Mouse (Mus musculus) liver, embryonic 14.5 days (tissue): ENCODE measurements around the gene Gdap1l1. TPM values are rescaled to one million over a fixed set of nuclear protein-coding genes. Genes with fewer than 3 reads are reported as not detected.

ENCODE experiments used
- ATAC-seq: fragments of 200-750 bp; cut with Nextera tagmentation; 2 replicates; pipeline ENCODE4 v1.8.0; 2017; ENCODE audit warnings: moderate number of reproducible peaks, mild to moderate bottlenecking, moderate library complexity; ENCODE audit not compliant: insufficient read depth
- DNase-seq, 3 experiments: peaks; one replicate each; pipeline ENCODE4 v3.0.0-alpha.2; 2012 to 2013; ENCODE audit warnings: low read depth in 3 of 3, low spot score in 3 of 3
- H3K27ac ChIP-seq: fragments of 300-500 bp; sonication (generic); 2 replicates; pipeline ENCODE4 v1.5.1; 2014; ENCODE audit warnings: moderate library complexity, mild to moderate bottlenecking, control low read depth, inconsistent platforms
- H3K27me3 ChIP-seq: fragments of 300-500 bp; sonication (generic); 2 replicates; pipeline ENCODE4 v1.6.1; 2014; ENCODE audit warnings: mild to moderate bottlenecking, low read length, moderate library complexity; ENCODE audit not compliant: control insufficient read depth, insufficient read depth
- H3K36me3 ChIP-seq: fragments of 300-500 bp; sonication (generic); replicated peaks from 2 replicates; pipeline ENCODE4 v1.6.1; 2014; ENCODE audit warnings: low read depth; ENCODE audit not compliant: control insufficient read depth, insufficient read depth
- H3K4me1 ChIP-seq, 2 experiments: fragments of 200-500 bp in 1 of 2; fragments of 300-500 bp in 1 of 2; sonication (generic) in 1 of 2; replicated peaks; 2 replicates each; pipeline ENCODE4 v1.6.1; 2012 to 2014; ENCODE audit warnings: antibody characterized with exemption in 1 of 2, inconsistent platforms in 1 of 2, low read length in 1 of 2; ENCODE audit not compliant: control insufficient read depth in 2 of 2, insufficient read depth in 2 of 2
- H3K4me2 ChIP-seq: fragments of 300-500 bp; sonication (generic); 2 replicates; pipeline ENCODE4 v1.6.1; 2014; ENCODE audit warnings: low read depth, mild to moderate bottlenecking, control low read depth, moderate library complexity
- H3K4me3 ChIP-seq, 2 experiments: fragments of 200-500 bp in 1 of 2; fragments of 300-500 bp in 1 of 2; sonication (generic) in 1 of 2; 2 replicates each; pipeline ENCODE4 v1.5.1; 2012 to 2014; ENCODE audit warnings: low read depth in 2 of 2, low read length in 2 of 2, mild to moderate bottlenecking in 2 of 2, control low read depth in 1 of 2, inconsistent platforms in 1 of 2, moderate library complexity in 1 of 2; ENCODE audit not compliant: insufficient read depth in 1 of 2
- H3K9ac ChIP-seq: fragments of 300-500 bp; sonication (generic); replicated peaks from 2 replicates; pipeline ENCODE4 v1.6.1; 2014; ENCODE audit warnings: mild to moderate bottlenecking, control low read depth, moderate library complexity
- H3K9me3 ChIP-seq: fragments of 300-500 bp; sonication (generic); 2 replicates; pipeline ENCODE4 v1.6.1; 2016; ENCODE audit warnings: low read length, mixed read lengths; ENCODE audit not compliant: control insufficient read depth
- CTCF ChIP-seq: IDR thresholded peaks from 2 replicates; pipeline ENCODE4 v1.5.1; 2016; ENCODE audit warnings: antibody characterized with exemption, low read depth, control low read depth
- EP300 ChIP-seq: IDR thresholded peaks from 2 replicates; pipeline ENCODE4 v1.6.1; 2016; ENCODE audit warnings: antibody characterized with exemption, low read depth
- WGBS: fragments of 180-500 bp; shearing (Covaris S2); extraction: QIAGEN DNeasy Blood & Tissue Kit; methylation state at CpG from one replicate; pipeline ENCODE4 v1.1.7; 2014; ENCODE audit not compliant: insufficient replicate concordance; 5-methylcytosine and 5-hydroxymethylcytosine counted together
- polyA plus RNA-seq, 2 experiments: library from polyadenylated mRNA; depleted of rRNA in 1 of 2; stranded (reverse) in 1 of 2; unstranded in 1 of 2; fragments of >200 nt; fragmentation: Nextera tagmentation in 1 of 2; extraction: Ambion mirVana in 1 of 2; gene quantifications; 2 replicates each; pipeline versions ENCODE4 v1.2.1 to v1.2.3; 2012 to 2014

The Gdap1l1 gene
- polyA plus RNA-seq, 2 experiments = 0.03 TPM; not detected in 1

DNA sequence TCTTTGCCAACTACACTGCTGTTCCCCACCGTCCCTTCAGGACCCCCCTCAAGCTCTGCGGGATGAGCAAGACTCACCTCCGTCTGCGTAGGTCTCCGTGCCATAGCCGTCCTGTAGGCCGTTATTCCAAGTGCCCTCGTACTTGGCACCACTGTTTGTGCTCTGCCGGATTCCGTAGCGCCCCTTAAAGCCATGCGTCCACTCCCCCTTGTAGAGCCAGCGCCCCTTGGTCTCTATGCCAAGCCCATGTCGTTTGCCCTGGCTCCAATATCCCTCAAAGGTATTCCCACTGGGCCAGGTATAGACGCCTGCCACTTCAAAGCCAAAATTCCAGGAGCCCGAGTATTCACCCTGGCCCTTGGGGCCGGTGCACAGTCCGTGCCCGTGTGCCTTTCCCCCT is 41.2 kb upstream of the Gdap1l1 start:
- Histone ChIP-seq H3K27me3 (no peaks in the 10 kb centered on the region), H3K9me3 (no peaks in the 10 kb centered on the region), H3K27ac (no peak overlapping the region), H3K4me1 (no peaks in the 10 kb centered on the region), H3K36me3 (no peaks in the 10 kb centered on the region), H3K4me3 (no peak overlapping the region), H3K9ac (no peak overlapping the region), H3K4me2 (no peak overlapping the region)
- ATAC-seq (no peak), DNase-seq (no peak)
- TF ChIP-seq EP300 = no peak
- no peak for TF ChIP-seq CTCF
- 76% methylated on average over 19 of the region's 19 CpGs for WGBS

DNA sequence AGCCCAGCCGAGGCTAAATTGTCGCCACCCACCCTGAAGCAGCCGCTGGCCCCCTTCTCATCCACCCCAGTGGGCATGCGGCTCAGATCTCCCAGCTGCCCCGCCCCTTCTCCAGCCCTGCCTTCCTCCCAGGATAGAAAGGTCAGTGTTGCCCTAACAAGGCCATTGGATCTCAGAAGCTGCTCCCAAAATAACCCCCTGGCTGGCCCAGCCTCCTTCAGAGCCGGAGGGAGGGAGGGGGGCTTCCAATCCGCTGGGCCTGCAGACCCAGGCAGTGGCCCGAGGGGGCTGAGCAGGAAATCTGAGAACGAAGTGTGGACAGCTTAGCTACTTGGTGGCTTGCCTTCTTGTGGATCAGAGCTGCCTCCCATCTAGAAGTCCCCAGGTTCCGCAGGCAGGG is 40.4 kb upstream of the Gdap1l1 start, which contains the start of gene Jph2:
Gene Jph2, minus strand, starts transcription at position 89 of the 400 bp plus-strand sequence.
- DNase-seq = no peak
- no peak for ATAC-seq
- Histone ChIP-seq H3K4me3 (no peak within 1 kb of the TSS), H3K4me1 (no peaks in the 10 kb centered on the region), H3K27ac (no peak within 1 kb of the TSS), H3K36me3 (no peaks in the 10 kb centered on the region), H3K4me2 (no peak within 1 kb of the TSS), H3K9ac (no peak within 1 kb of the TSS), H3K27me3 (no peaks in the 10 kb centered on the region), H3K9me3 (no peaks in the 10 kb centered on the region)
- TF ChIP-seq EP300 = no peak
- 21% methylated on average over 10 of the region's 10 CpGs for WGBS

DNA sequence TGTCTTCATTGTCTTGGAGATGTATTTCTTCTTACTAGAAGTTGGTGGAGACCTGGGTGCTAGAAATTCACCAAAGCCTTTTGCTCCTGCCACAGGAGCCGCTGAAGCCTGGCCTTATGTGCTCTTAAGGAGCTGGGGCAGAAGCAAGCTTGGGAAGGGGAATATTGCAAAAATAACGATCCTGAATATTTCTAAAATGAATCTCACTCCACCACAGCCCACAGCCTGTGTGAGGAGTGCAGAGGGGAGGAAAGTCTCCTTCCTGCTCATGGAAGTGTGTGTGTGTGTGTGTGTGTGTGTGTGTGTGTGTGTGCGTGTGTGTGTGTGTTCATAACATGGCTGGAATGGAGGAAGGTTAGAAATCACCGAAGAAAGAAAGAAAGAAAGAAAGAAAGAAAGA is 39.5 kb upstream of the Gdap1l1 start:
- H3K27me3 ChIP-seq = no peaks in the 10 kb centered on the region
- no peak overlapping the region for H3K4me2 ChIP-seq
- no peak overlapping the region for H3K4me3 ChIP-seq
- no peak overlapping the region for H3K9ac ChIP-seq
- no peak for ATAC-seq
- H3K27ac ChIP-seq = no peak overlapping the region
- no peak for TF ChIP-seq EP300
- no peak for TF ChIP-seq CTCF
- 67% methylated on average over 4 of the region's 4 CpGs for WGBS
- no peak for DNase-seq
- peaks cover 0 to 2% of the 10 kb centered on the region in 2 experiments; a peak in 2 of 4 replicates for H3K4me1 ChIP-seq
- H3K9me3 ChIP-seq = no peaks in the 10 kb centered on the region
- H3K36me3 ChIP-seq = no peaks in the 10 kb centered on the region

DNA sequence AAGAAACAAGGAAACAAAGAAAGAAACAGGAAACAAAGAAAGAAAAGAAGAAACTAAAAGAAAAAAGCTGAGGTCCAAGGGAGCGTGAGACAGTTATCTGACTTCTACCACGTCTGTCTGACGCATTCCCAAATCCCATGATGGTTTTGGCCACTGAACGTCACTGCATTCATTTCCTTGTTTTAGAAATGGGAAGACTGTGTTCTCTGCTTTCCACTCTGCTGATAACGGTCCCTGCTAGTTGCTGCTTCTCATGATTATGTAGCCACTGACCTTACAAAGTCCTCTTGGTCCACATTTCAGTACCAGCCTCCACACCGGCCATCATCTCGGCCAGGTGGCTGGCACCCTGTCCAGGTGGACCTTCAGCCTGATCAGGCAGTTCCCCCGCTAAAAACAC is 39.1 kb upstream of the Gdap1l1 start:
- WGBS = 48% methylated on average over 8 of the region's 8 CpGs
- Histone ChIP-seq H3K9ac (no peak overlapping the region), H3K4me3 (no peak overlapping the region), H3K4me2 (no peak overlapping the region), H3K36me3 (no peaks in the 10 kb centered on the region), H3K9me3 (no peaks in the 10 kb centered on the region), H3K27ac (no peak overlapping the region), H3K4me1 (peaks cover 0 to 6% of the 10 kb centered on the region in 2 experiments; a peak in 2 of 4 replicates), H3K27me3 (no peaks in the 10 kb centered on the region)
- no peak for DNase-seq
- ATAC-seq = no peak
- TF ChIP-seq CTCF (no peak), EP300 (no peak)

DNA sequence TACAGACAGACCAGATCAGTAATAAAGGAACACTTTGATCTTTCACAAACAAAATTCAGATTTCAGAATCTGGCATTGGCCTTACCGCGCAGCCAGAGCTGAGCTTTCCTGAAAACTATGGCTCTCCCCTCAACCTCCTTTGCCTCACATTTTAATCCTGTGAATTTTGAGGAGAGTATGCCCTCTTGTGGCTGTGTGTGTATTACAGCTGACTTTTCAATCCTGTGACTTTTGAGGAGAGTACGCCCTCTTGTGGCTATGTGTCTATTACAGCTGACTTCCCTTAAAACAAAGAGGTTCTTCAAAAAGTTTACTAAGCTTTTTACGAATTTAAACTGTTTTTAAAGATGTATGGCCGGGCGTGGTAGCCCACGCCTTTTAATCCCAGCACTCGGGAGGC is 37.1 kb upstream of the Gdap1l1 start:
- Histone ChIP-seq H3K4me1 (peaks cover 0 to 6% of the 10 kb centered on the region in 2 experiments; a peak in 2 of 4 replicates), H3K4me2 (no peak overlapping the region), H3K9ac (no peak overlapping the region), H3K27me3 (no peaks in the 10 kb centered on the region), H3K27ac (no peak overlapping the region), H3K4me3 (no peak overlapping the region), H3K36me3 (peaks cover 4% of the 10 kb centered on the region; the same call in 1 of the 2 replicates), H3K9me3 (no peaks in the 10 kb centered on the region)
- DNase-seq (peak; percentile 68 to 72 (median 72)), ATAC-seq (no peak)
- peak; percentile 97 for TF ChIP-seq CTCF
- TF ChIP-seq EP300 = no peak
- 6% methylated on average over 8 of the region's 8 CpGs for WGBS
